Mouse (Mus musculus) layer of hippocampus, adult 11-12 months (tissue): ENCODE data around the gene Ick.

Experiments
- DNase-seq: peaks from one replicate; pipeline ENCODE4 v3.0.0; 2022; ENCODE audit warnings: low spot score

The Ick gene

GRCm38 (mm10) chr9:78104973-78105372 is 4.0 kb upstream of the Ick start:
- DNase-seq: no peak

GRCm38 (mm10) chr9:78105501-78105932 is 3.5 kb upstream of the Ick start:
- no peak for DNase-seq

- DNase-seq: no peak
Measured at GRCm38 (mm10) chr9:78106821-78107220, 2.2 kb upstream of the Ick start.

GRCm38 (mm10) chr9:78107582-78107911 is 1.4 kb upstream of the Ick start:
- DNase-seq: no peak

- DNase-seq: peak; percentile 74
Measured at GRCm38 (mm10) chr9:78107912-78108795, 838 bp upstream of the Ick start.

GRCm38 (mm10) chr9:78109656-78110055 is 664 bp downstream of the Ick start:
- no peak for DNase-seq

GRCm38 (mm10) chr9:78111456-78111855 is 2.5 kb downstream of the Ick start:
- DNase-seq: no peak

GRCm38 (mm10) chr9:78112770-78113537 is 4.0 kb downstream of the Ick start:
- DNase-seq: peak; percentile 92

- DNase-seq: no peak
Measured at GRCm38 (mm10) chr9:78113538-78113885, 4.5 kb downstream of the Ick start.

- DNase-seq: no peak
Measured at GRCm38 (mm10) chr9:78115746-78116145, 6.8 kb downstream of the Ick start.

GRCm38 (mm10) chr9:78117690-78118089 is 8.7 kb downstream of the Ick start:
- DNase-seq: no peak

- no peak for DNase-seq
Measured at GRCm38 (mm10) chr9:78121358-78121757, 12.4 kb downstream of the Ick start.

GRCm38 (mm10) chr9:78121985-78122384 is 13.0 kb downstream of the Ick start:
- no peak for DNase-seq

GRCm38 (mm10) chr9:78122939-78123712 is 14.1 kb downstream of the Ick start:
- DNase-seq: no peak

- DNase-seq: no peak
Measured at GRCm38 (mm10) chr9:78124297-78124696, 15.3 kb downstream of the Ick start.

- no peak for DNase-seq
Measured at GRCm38 (mm10) chr9:78126007-78126406, 17.0 kb downstream of the Ick start.

GRCm38 (mm10) chr9:78126643-78127042 is 17.7 kb downstream of the Ick start:
- DNase-seq: no peak

- DNase-seq: no peak
Measured at GRCm38 (mm10) chr9:78135658-78136057, 26.7 kb downstream of the Ick start.

GRCm38 (mm10) chr9:78138044-78138676 is 29.2 kb downstream of the Ick start:
- no peak for DNase-seq

GRCm38 (mm10) chr9:78139463-78139862 is 30.5 kb downstream of the Ick start:
- DNase-seq: no peak

- peak; percentile 71 for DNase-seq
Measured at GRCm38 (mm10) chr9:78146099-78146498, 37.1 kb downstream of the Ick start.

- DNase-seq: peak; percentile 39
Measured at GRCm38 (mm10) chr9:78146627-78147026, 37.6 kb downstream of the Ick start.
